Mouse (Mus musculus) embryo, embryonic 10.5 days (tissue): ENCODE measurements around the gene Erc1.

Experiments used
- DNase-seq: peaks from one replicate; pipeline ENCODE4 v3.0.0-alpha.2; 2015; ENCODE audit warnings: low spot score

Gene Erc1

DNA sequence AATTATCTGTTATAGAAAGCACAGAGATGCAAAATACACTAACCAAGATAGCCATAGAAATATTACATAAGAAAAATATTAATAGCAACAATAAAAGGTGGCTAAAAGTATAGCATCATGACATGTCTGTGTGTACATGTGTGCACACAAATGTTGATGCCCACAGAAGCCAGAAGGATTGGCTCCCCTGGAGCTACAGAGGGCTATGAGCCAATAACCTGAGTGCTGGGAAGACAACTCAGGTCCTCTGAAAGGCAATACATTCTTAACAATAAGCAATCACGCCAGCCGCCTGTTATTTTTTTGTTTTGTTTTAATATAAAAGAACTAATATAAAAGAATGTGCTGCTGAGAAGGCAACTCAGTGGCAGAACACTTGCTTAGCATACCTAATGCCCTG, 44.7 kb downstream of the Erc1 start:
- DNase-seq = no peak

DNA sequence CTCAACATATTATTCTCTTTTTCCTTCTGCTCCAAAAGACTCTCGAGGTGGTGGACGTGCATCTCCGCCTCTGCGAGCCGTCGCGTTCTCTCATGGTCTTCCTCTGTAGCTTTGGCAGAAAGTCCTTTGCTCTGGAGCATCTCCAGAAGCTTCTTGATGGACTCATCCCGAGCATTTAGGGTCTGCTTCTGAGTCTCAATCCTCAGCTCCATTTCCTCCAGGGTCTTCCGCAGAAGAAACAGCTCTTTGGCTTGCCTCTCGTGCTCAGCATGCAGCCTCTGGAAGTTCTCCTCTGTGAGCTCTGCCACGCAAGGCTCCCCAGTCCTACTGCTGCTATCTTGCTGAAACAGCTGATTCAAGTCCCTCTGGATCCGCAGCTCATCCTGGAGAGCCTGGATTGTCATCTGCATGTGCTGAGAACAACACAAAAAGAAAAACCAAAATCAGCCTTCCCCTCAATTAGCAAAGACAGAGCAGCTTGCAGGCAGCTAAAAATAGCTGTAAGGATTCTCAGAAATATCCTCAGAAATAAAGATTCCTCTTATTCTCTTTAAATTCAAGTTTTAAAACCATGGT, 51.0 kb downstream of the Erc1 start:
- no peak for DNase-seq

DNA sequence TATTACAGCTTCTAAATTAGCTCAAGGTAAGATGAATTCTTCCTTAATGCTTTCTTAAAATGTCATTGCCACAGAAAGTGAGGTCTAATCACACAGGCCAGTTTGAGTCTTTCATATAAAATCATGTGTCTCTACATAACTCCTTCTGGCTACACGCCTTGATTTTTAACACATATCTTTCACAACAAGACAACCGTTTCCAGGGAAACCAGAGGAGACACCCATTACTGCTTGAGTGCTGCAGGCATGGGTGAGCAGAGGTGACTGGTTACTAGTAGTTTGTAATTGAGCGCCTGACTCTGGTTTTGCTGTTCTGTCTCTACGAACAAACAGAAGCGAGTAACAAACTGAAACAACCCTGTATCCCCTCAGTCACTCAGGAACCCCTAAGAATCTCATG, 51.7 kb downstream of the Erc1 start:
- DNase-seq = no peak

DNA sequence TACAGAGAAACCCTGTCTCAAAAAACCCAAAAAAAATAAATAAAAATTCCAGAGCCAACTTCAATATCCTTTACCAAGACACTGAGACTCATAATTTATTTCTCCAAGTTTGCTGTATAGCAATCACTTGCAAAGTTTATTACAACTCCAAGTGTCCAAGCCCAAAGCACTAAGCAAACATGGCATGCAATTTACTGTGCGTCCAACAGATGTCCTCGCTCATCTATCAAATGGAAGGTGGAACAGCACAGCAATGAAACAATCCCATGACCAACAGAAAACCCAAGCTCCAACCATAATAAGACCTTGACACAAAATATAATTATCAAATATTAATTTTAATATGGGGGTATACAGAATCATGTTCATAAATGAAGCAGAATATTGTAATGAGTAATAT, 55.4 kb downstream of the Erc1 start:
- peak; percentile 79 for DNase-seq

- DNase-seq = no peak
Observed at GRCm38 (mm10) chr6:119782416-119782815, 65.6 kb downstream of the Erc1 start.

DNA sequence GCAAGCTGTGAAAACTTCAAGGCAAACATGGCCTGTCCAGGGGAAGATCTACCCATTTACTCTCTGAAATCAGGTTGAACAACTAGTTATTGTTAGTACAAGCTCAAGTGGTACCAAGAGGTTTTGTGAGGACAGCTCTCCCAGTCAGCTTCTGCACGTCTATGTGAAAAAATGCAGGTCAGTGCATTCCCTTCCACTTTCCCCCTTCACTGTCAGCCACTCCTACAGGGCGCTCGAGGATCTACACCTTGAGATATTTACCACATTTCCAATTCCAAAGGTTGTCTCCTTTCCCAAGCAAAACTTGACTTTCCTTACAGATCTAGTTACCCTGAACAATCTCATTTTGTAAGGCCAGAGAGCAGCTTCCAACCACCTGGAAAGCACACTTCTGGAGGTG, 66.9 kb downstream of the Erc1 start:
- DNase-seq = no peak

DNA sequence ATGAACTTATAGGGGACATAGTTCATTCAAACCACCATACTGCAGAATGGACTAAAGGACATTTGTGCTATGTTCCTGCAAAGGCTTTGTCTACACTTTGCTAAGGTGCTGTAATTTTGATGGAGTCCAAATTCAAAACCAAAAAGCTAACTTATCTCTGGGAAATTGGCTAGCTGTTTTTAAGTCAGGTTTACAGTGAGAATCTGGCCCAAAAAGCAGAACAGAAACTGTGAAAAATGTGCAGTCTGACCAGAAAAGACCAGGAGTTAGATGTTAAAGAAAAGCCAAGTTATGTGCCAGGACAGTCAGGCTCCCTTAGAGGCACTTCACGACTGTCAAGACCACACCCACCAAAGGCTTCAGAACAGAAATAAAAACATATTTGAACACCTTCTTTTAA, 79.2 kb downstream of the Erc1 start:
- DNase-seq = no peak

DNA sequence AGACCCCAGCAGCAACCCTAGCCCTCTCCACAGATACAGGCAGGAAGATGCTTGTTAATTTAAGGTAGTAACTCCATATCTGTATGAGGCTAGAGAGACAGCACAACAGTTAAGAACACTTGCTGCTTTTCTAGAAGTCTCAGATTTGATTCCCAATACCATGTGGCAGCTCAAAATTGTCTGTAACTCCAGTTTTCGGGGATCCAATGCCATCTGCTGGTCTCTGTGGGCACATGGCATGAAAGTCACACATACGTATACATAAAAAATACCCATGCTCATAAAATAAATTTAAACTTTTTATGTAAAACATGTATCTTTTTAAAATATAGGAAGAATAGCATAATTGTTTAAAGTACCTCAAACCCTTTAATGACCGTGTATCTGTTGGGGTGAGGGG, 83.6 kb downstream of the Erc1 start:
- no peak for DNase-seq

DNA sequence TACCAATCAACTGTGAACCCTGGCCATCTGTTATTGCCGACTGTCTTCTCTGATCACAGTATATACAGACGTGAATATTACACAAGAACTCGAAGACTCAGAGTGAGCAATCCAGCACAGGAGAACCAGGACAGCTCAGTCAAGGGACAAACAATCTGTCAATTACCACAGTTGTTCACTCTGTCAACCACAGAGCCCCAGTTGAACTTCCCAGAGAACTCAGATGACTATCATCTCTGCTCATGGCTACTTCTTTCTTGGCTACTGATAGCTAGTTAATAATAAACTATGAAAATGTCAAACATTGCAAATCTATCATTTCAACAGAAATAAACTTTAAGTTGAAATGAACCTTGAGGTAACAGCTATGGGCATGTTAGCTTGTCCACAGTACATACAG, 88.1 kb downstream of the Erc1 start:
- DNase-seq = no peak

GRCm38 (mm10) chr6:119758490-119758889, 89.5 kb downstream of the Erc1 start:
- DNase-seq = no peak

- peak; percentile 9 for DNase-seq
Observed at GRCm38 (mm10) chr6:119757796-119758195, 90.2 kb downstream of the Erc1 start.

GRCm38 (mm10) chr6:119755866-119756265, 92.1 kb downstream of the Erc1 start:
- DNase-seq = no peak

DNA sequence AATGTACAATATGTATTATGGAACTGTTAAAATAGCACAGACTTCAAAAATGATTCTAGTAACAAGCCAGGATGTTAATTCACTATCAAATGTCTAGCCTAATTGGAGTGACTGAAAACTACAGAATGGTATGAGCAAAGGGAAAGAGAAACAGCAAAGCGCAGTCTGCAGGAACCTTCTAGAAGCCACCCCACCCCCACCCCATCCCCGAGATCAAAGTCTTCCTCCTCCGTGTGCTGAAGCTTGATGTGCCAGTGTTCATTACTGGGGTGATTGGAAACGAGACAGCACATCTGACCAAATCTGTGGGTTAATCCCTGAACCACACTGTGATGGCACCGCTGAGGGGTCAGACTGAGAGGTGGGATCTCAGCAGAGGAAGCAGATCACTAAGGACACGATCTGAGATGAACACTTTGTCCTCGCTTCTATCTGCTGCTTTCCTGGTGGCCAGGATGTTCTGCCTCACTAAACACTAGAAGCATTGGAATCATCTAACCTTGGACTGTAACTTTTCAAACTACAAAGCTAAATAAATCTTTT, 98.8 kb downstream of the Erc1 start:
- DNase-seq = no peak

GRCm38 (mm10) chr6:119741861-119742260, 106.1 kb downstream of the Erc1 start:
- DNase-seq = no peak

- no peak for DNase-seq
Observed at GRCm38 (mm10) chr6:119740541-119740940, 107.4 kb downstream of the Erc1 start.

DNA sequence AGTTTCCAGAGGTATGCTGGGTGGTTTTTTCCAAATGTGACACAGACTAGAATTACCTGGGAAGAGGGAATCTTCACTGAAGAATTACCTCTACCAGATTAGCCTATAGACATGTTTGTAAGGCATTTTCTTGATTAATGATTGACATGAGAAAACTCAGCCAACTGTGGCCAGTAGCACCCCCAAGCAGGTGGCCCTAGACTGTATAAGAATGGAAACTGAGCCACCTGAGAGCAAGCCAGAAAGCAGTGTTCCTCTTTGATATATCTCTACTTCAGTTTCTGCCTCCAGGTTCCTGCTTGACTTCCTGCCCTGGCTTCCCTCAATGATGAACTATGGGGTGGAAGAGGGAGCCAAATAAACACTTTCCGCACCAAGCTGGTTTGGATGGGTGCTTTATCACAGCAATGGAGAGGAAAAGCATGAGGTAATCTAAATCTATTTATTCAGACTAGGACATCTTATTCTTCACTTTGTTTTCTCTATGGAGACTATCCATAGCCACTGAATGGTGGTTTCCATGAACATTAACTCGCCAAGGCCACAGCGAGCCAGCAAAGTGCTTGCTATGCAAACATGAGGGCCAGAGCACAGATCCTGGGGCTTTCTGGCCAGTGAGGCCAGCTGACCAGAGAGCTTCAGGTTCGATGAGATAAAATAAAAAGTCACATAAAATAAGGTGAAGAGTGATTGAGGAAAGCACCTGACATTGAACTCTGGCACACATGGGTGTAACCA, 109.2 kb downstream of the Erc1 start:
- no peak for DNase-seq

GRCm38 (mm10) chr6:119737716-119738115, 110.3 kb downstream of the Erc1 start:
- no peak for DNase-seq

GRCm38 (mm10) chr6:119735937-119736336, 112.0 kb downstream of the Erc1 start:
- DNase-seq = no peak

DNA sequence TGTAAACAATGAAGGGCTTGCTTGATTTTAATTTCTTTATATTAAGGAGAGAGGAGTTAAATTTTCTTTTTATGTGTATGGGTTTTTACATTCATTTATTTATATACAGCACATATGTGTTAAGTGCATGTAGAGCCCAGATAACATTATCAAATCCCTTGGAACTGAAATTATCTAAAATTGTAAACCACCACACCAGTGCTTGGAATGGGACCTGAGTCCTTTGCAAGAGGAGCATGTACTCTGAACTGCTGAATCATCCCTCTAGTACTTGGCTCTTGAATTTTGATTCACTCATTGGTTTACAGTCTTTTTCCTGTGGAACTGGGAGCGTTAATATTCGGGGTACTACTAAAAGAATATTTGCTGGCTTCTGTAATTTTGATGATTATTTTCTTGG, 116.8 kb downstream of the Erc1 start:
- DNase-seq = no peak

- DNase-seq = no peak
Observed at GRCm38 (mm10) chr6:119715234-119715633, 132.7 kb downstream of the Erc1 start.

- no peak for DNase-seq
Observed at GRCm38 (mm10) chr6:119713961-119714360, 134.0 kb downstream of the Erc1 start.

- DNase-seq = no peak
Observed at GRCm38 (mm10) chr6:119712486-119712885, 135.5 kb downstream of the Erc1 start.

GRCm38 (mm10) chr6:119711649-119712305, 136.2 kb downstream of the Erc1 start:
- no peak for DNase-seq
